Mouse (Mus musculus) CH12.LX (cell line): Measurements from ENCODE around the gene Bclaf1.

ENCODE experiments used
- CTCF ChIP-seq, 2 experiments: IDR thresholded peaks in 1 of 2; conservative IDR thresholded peaks in 1 of 2; 2 replicates each; pipeline ENCODE4 v1.5.1; 2011 to 2012; ENCODE audit warnings: low read depth in 2 of 2, low read length in 2 of 2, improper control_type of control experiment in 1 of 2, inconsistent platforms in 1 of 2, mild to moderate bottlenecking in 1 of 2, moderate library complexity in 1 of 2
- EP300 ChIP-seq: IDR thresholded peaks from 2 replicates; pipeline ENCODE4 v1.6.1; 2011; ENCODE audit warnings: low read length, improper control_type of control experiment
- HCFC1 ChIP-seq: IDR thresholded peaks from 2 replicates; pipeline ENCODE4 v1.6.1; 2012; ENCODE audit warnings: low read depth, mild to moderate bottlenecking, inconsistent platforms, low read length, improper control_type of control experiment
- JUN ChIP-seq: IDR thresholded peaks from 2 replicates; pipeline ENCODE4 v1.6.1; 2011; ENCODE audit warnings: low read depth, mild to moderate bottlenecking, low read length, improper control_type of control experiment, moderate library complexity; ENCODE audit not compliant: insufficient read depth
- POLR2A ChIP-seq: IDR thresholded peaks from 2 replicates; pipeline ENCODE4 v1.6.1; 2011; ENCODE audit warnings: low read depth, mild to moderate bottlenecking, improper control_type of control experiment, low read length
- POLR2AphosphoS2 ChIP-seq: IDR thresholded peaks from 2 replicates; pipeline ENCODE4 v1.6.1; 2011; ENCODE audit warnings: low read depth, low read length, improper control_type of control experiment
- TCF12 ChIP-seq: IDR thresholded peaks from 2 replicates; pipeline ENCODE4 v1.6.1; 2014; ENCODE audit warnings: low read depth, mild to moderate bottlenecking, inconsistent platforms, low read length, improper control_type of control experiment
- USF1 ChIP-seq: IDR thresholded peaks from 2 replicates; pipeline ENCODE4 v1.6.1; 2014; ENCODE audit warnings: low read depth, mild to moderate bottlenecking, inconsistent platforms, low read length, improper control_type of control experiment
- ZKSCAN1 ChIP-seq: IDR thresholded peaks from 2 replicates; pipeline ENCODE4 v1.6.1; 2012; ENCODE audit warnings: low read depth, inconsistent platforms, low read length, improper control_type of control experiment, borderline replicate concordance

DNA sequence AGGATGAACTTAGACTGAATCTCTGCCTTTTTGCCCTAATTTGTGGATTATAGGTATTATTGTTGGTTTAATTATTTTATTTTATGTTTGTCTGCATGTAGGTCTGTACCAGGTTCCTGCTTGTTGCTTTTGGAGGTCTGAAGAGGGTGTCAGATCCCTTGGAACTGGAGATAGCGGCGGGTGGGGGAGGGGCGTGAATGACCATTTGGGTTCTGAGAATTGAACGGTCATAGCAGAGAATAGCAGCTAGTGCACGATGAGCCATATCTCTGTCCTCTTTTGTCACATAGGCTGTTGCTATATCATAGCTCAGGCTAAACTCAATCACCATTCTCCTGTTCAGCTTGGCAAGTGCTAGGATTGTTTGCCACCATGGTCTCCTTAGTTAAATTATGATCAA, 5.2 kb downstream of the Bclaf1 start:
- no peak for TF ChIP-seq POLR2AphosphoS2
- no peak for TF ChIP-seq POLR2A
- no peak for TF ChIP-seq EP300
- TF ChIP-seq CTCF (conservative IDR thresholded peaks at IDR 0.05 in 1 of 2, IDR thresholded peaks at IDR 0.05 in 1 of 2; ENCODE audit: low read depth in 2 of 2, low read length in 2 of 2): no peak
- no peak for TF ChIP-seq TCF12
- no peak for TF ChIP-seq HCFC1
- TF ChIP-seq USF1: no peak
- TF ChIP-seq JUN: no peak
- TF ChIP-seq ZKSCAN1: no peak
